Mouse (Mus musculus): ENCODE results near the gene Stk24.

DNA sequence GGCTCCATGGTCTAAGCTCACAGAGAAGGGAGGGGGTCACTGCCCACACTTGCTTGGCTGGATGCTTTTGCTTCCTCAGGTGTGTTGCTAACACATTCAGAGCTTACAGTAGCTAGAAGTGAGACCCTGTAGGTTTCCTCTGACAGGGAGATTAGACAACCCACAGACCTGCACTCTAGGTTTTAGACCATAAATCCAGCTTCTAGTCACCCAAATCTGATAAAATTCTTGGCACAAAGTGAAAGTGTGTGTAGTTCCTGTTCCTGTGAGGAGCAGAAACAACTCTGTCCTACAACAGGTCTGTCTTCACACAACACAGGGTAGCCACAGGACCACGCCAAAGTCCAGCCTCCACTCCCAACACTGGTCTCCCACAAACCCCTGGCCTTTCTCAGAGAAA lies 21.5 kb downstream of the Stk24 start:
- TF ChIP-seq CTCF (IDR thresholded peaks at IDR 0.05; ENCODE audit: control insufficient read depth, insufficient read depth, insufficient replicate concordance, low read depth, low read length) (no peak), POLR2A (IDR thresholded peaks at IDR 0.05; ENCODE audit: control insufficient read depth, low read depth, low read length) (no peak)

All from testis, adult 2 months (tissue).